Mouse (Mus musculus) heart, embryonic 11.5 days (tissue): Measurements from ENCODE around the gene Cdkal1. TPM values are rescaled to one million over a fixed set of nuclear protein-coding genes. Genes with fewer than 3 reads are reported as not detected.

Experiments used
- ATAC-seq: fragments of 200-750 bp; cut with Nextera tagmentation; replicated peaks from 2 replicates; pipeline ENCODE4 v1.8.0; 2017; ENCODE audit warnings: moderate library complexity; ENCODE audit not compliant: insufficient number of reproducible peaks, low FRiP score, low TSS enrichment
- H3K27ac ChIP-seq: fragments of 300-500 bp; sonication (generic); 2 replicates; pipeline ENCODE4 v1.5.1; 2014; ENCODE audit warnings: mild to moderate bottlenecking, low read depth, low read length
- H3K27me3 ChIP-seq: fragments of 300-500 bp; sonication (generic); 2 replicates; pipeline ENCODE4 v1.6.1; 2014; ENCODE audit warnings: mild to moderate bottlenecking, low read length, mixed read lengths; ENCODE audit not compliant: control insufficient read depth, insufficient read depth
- H3K36me3 ChIP-seq: fragments of 300-500 bp; sonication (generic); 2 replicates; pipeline ENCODE4 v1.6.1; 2014; ENCODE audit warnings: mild to moderate bottlenecking, low read length, moderate library complexity, mixed read lengths; ENCODE audit not compliant: control insufficient read depth, insufficient read depth
- H3K4me1 ChIP-seq: fragments of 300-500 bp; sonication (generic); 2 replicates; pipeline ENCODE4 v1.6.1; 2014; ENCODE audit warnings: low read length; ENCODE audit not compliant: control insufficient read depth, insufficient read depth
- H3K4me2 ChIP-seq: fragments of 300-500 bp; sonication (generic); 2 replicates; pipeline ENCODE4 v1.6.1; 2014; ENCODE audit warnings: mild to moderate bottlenecking, moderate library complexity
- H3K4me3 ChIP-seq: fragments of 300-500 bp; sonication (generic); 2 replicates; pipeline ENCODE4 v1.5.1; 2014; ENCODE audit warnings: low read depth, low read length
- H3K9ac ChIP-seq: fragments of 300-500 bp; sonication (generic); 2 replicates; pipeline ENCODE4 v1.6.1; 2014; ENCODE audit warnings: mild to moderate bottlenecking, low read depth, low read length, moderate library complexity
- H3K9me3 ChIP-seq: fragments of 300-500 bp; sonication (generic); replicated peaks from 2 replicates; pipeline ENCODE4 v1.6.1; 2016; ENCODE audit warnings: low read length; ENCODE audit not compliant: control insufficient read depth
- WGBS: fragments of 180-500 bp; shearing (Covaris S2); extraction: QIAGEN DNeasy Blood & Tissue Kit; methylation state at CpG from one replicate; pipeline ENCODE4 v1.1.7; 2014; ENCODE audit not compliant: insufficient replicate concordance; 5-methylcytosine and 5-hydroxymethylcytosine counted together
- polyA plus RNA-seq: library from polyadenylated mRNA; unstranded; fragments of >200 nt; fragmentation: Nextera tagmentation; extraction: Ambion mirVana; gene quantifications from 2 replicates; pipeline ENCODE4 v1.2.1, GENCODE M21; 2014

The Cdkal1 gene
- polyA plus RNA-seq, 1 experiment from 2014 or later = 25.2 TPM

- Histone ChIP-seq H3K4me2 (no peak overlapping the region), H3K9ac (no peak overlapping the region), H3K4me3 (no peak overlapping the region), H3K27me3 (no peaks in the 10 kb centered on the region), H3K27ac (no peak overlapping the region), H3K9me3 (no peaks in the 10 kb centered on the region), H3K36me3 (no peaks in the 10 kb centered on the region), H3K4me1 (peaks cover 19% of the 10 kb centered on the region)
- 47% methylated on average over 9 of the region's 9 CpGs for WGBS
- no peak for ATAC-seq
Observed at GRCm38 (mm10) chr13:29823906-29824305, 31.6 kb downstream of the Cdkal1 start.

GRCm38 (mm10) chr13:29823487-29823886 is 32.0 kb downstream of the Cdkal1 start:
- Histone ChIP-seq H3K9ac (no peak overlapping the region), H3K27me3 (no peaks in the 10 kb centered on the region), H3K4me3 (no peak overlapping the region), H3K4me1 (peaks cover 23% of the 10 kb centered on the region), H3K36me3 (no peaks in the 10 kb centered on the region), H3K4me2 (no peak overlapping the region), H3K27ac (no peak overlapping the region), H3K9me3 (no peaks in the 10 kb centered on the region)
- 90% methylated on average over 8 of the region's 8 CpGs for WGBS
- no peak for ATAC-seq

- no peak overlapping the region for H3K27ac ChIP-seq
- WGBS = 85% methylated on average over 9 of the region's 9 CpGs
- H3K9ac ChIP-seq = no peak overlapping the region
- no peak overlapping the region for H3K4me2 ChIP-seq
- no peak for ATAC-seq
- H3K9me3 ChIP-seq = no peaks in the 10 kb centered on the region
- H3K36me3 ChIP-seq = no peaks in the 10 kb centered on the region
- H3K4me1 ChIP-seq = peaks cover 13% of the 10 kb centered on the region
- no peaks in the 10 kb centered on the region for H3K27me3 ChIP-seq
- no peak overlapping the region for H3K4me3 ChIP-seq
Observed at GRCm38 (mm10) chr13:29819910-29820583, 35.4 kb downstream of the Cdkal1 start.

- no peaks in the 10 kb centered on the region for H3K9me3 ChIP-seq
- no peak overlapping the region for H3K4me3 ChIP-seq
- H3K27ac ChIP-seq = no peak overlapping the region
- no peaks in the 10 kb centered on the region for H3K27me3 ChIP-seq
- no peak overlapping the region for H3K9ac ChIP-seq
- peaks cover 7% of the 10 kb centered on the region; the same call in 1 of the 2 replicates for H3K4me1 ChIP-seq
- 80% methylated on average over 3 of the region's 3 CpGs for WGBS
- H3K4me2 ChIP-seq = no peak overlapping the region
- H3K36me3 ChIP-seq = no peaks in the 10 kb centered on the region
- ATAC-seq = no peak
Observed at GRCm38 (mm10) chr13:29819147-29819546, 36.3 kb downstream of the Cdkal1 start.

- Histone ChIP-seq H3K4me2 (no peak overlapping the region), H3K27me3 (no peaks in the 10 kb centered on the region), H3K36me3 (no peaks in the 10 kb centered on the region), H3K4me3 (no peak overlapping the region), H3K9ac (no peak overlapping the region), H3K27ac (no peak overlapping the region), H3K9me3 (no peaks in the 10 kb centered on the region), H3K4me1 (0 out of 2 replicates have a peak, but pooled peaks cover 4% of the 10 kb centered on the region)
- no peak for ATAC-seq
- 73% methylated on average over 2 of the region's 2 CpGs for WGBS
Observed at GRCm38 (mm10) chr13:29818314-29818713, 37.2 kb downstream of the Cdkal1 start.

GRCm38 (mm10) chr13:29810780-29811179 is 44.7 kb downstream of the Cdkal1 start:
- no peak overlapping the region for H3K27ac ChIP-seq
- no peaks in the 10 kb centered on the region for H3K36me3 ChIP-seq
- no peak for ATAC-seq
- no peak overlapping the region for H3K9ac ChIP-seq
- H3K9me3 ChIP-seq = no peaks in the 10 kb centered on the region
- H3K4me2 ChIP-seq = no peak overlapping the region
- no peaks in the 10 kb centered on the region for H3K27me3 ChIP-seq
- no peaks in the 10 kb centered on the region for H3K4me1 ChIP-seq
- WGBS = 86% methylated on average over 4 of the region's 4 CpGs
- H3K4me3 ChIP-seq = no peak overlapping the region

GRCm38 (mm10) chr13:29808383-29808782 is 47.1 kb downstream of the Cdkal1 start:
- Histone ChIP-seq H3K27me3 (no peaks in the 10 kb centered on the region), H3K9ac (no peak overlapping the region), H3K4me1 (no peaks in the 10 kb centered on the region), H3K4me2 (no peak overlapping the region), H3K9me3 (no peaks in the 10 kb centered on the region), H3K36me3 (no peaks in the 10 kb centered on the region), H3K4me3 (no peak overlapping the region), H3K27ac (no peak overlapping the region)
- 78% methylated on average over 3 of the region's 3 CpGs for WGBS
- no peak for ATAC-seq

- H3K9me3 ChIP-seq = no peaks in the 10 kb centered on the region
- H3K9ac ChIP-seq = no peak overlapping the region
- no peaks in the 10 kb centered on the region for H3K4me1 ChIP-seq
- H3K4me3 ChIP-seq = no peak overlapping the region
- no peak overlapping the region for H3K27ac ChIP-seq
- no peaks in the 10 kb centered on the region for H3K36me3 ChIP-seq
- no peak overlapping the region for H3K4me2 ChIP-seq
- ATAC-seq = no peak
- no peaks in the 10 kb centered on the region for H3K27me3 ChIP-seq
- 91% methylated on average over 3 of the region's 3 CpGs for WGBS
Observed at GRCm38 (mm10) chr13:29807930-29808329, 47.5 kb downstream of the Cdkal1 start.

- Histone ChIP-seq H3K9ac (no peak overlapping the region), H3K4me3 (no peak overlapping the region), H3K4me2 (no peak overlapping the region), H3K4me1 (no peaks in the 10 kb centered on the region), H3K36me3 (no peaks in the 10 kb centered on the region), H3K9me3 (no peaks in the 10 kb centered on the region), H3K27ac (no peak overlapping the region), H3K27me3 (no peaks in the 10 kb centered on the region)
- 88% methylated on average over 4 of the region's 4 CpGs for WGBS
- ATAC-seq = no peak
Observed at GRCm38 (mm10) chr13:29806871-29807270, 48.6 kb downstream of the Cdkal1 start.
